Mouse (Mus musculus): ENCODE measurements at regions not wholly inside any gene's neighbourhood (a gene's known extent, or its start where the extent isn't known, plus 50 kb on each side); places are given as distances from the start of the nearest gene placed in this dataset.
A peak's percentile ranks its signal among the peaks of the same experiment; 100 is the strongest.
"Not testable (repeated sequence)": the region's sequence is repeated elsewhere in the genome, so short reads cannot be mapped to it uniquely, and the experiment has no call there.

- peak; percentile 75 for DNase-seq (ENCODE audit: low read depth)
Observed at GRCm38 (mm10) chr13:74563483-74564330, 69.9 kb upstream of the Zfp825 start.

GRCm38 (mm10) chr13:74564331-74564727, 70.5 kb upstream of the Zfp825 start:
- not testable (repeated sequence) for DNase-seq (ENCODE audit: low read depth)

- DNase-seq (ENCODE audit: low read depth) = peak; percentile 63
Observed at GRCm38 (mm10) chr13:74569967-74570366, 69.4 kb upstream of the Erap1 start.
